Mouse (Mus musculus): ENCODE data around the gene D1Pas1. TPM values are rescaled to one million over a fixed set of nuclear protein-coding genes. Genes with fewer than 3 reads are reported as not detected.

D1Pas1 gene
- polyA plus RNA-seq, 1 experiment from 2014 or later, result not detected

- ATAC-seq (ENCODE audit: low read depth) (no peak), DNase-seq (no peak)
- Histone ChIP-seq H3K9me3 (replicated peaks) (no peaks in the 10 kb centered on the region), H3K4me2 (no peak overlapping the region), H3K36me3 (no peaks in the 10 kb centered on the region), H3K4me3 (replicated peaks) (no peak overlapping the region), H3K9ac (no peak overlapping the region), H3K27ac (no peak overlapping the region), H3K27me3 (no peaks in the 10 kb centered on the region), H3K4me1 (replicated peaks) (no peaks in the 10 kb centered on the region)
- 63% methylated on average over 4 of the region's 4 CpGs for WGBS (ENCODE audit: insufficient replicate concordance)
These were observed 21.6 kb downstream of the D1Pas1 start for GRCm38 (mm10) chr1:186988822-186989221.

DNA sequence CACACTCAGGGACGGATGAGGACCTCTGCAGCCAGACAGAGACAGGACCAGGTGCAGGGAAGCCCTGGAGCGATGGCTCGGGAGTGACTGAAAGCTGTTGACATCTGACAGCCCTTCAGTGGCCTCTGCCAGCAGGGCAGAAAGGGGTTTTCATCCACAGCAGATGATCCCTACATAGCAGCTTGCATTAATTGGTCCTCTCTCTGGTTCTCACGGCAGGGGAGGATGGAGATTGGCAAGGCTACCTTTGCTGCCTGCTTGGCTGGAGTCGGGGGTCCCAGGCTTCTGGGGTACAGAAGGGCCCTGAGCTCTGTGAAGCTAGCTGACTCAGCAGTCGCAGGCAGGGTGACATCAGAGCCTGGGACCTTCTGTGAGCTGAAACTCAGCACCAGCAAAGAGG, 24.3 kb downstream of the D1Pas1 start:
- no peak overlapping the region for H3K9ac ChIP-seq
- H3K4me3 ChIP-seq (replicated peaks), result no peak overlapping the region
- WGBS (ENCODE audit: insufficient replicate concordance), result 52% methylated on average over 6 of the region's 6 CpGs
- H3K9me3 ChIP-seq (replicated peaks), result no peaks in the 10 kb centered on the region
- ATAC-seq (ENCODE audit: low read depth), result no peak
- no peaks in the 10 kb centered on the region for H3K27me3 ChIP-seq
- H3K27ac ChIP-seq, result no peak overlapping the region
- no peak for DNase-seq
- no peak overlapping the region for H3K4me2 ChIP-seq
- no peaks in the 10 kb centered on the region for H3K36me3 ChIP-seq
- H3K4me1 ChIP-seq (replicated peaks), result no peaks in the 10 kb centered on the region

- Histone ChIP-seq H3K4me3 (replicated peaks) (no peak overlapping the region), H3K4me2 (no peak overlapping the region), H3K27me3 (no peaks in the 10 kb centered on the region), H3K27ac (no peak overlapping the region), H3K4me1 (replicated peaks) (no peaks in the 10 kb centered on the region), H3K9me3 (replicated peaks) (0 out of 2 replicates have a peak, but pooled peaks cover 3% of the 10 kb centered on the region), H3K9ac (no peak overlapping the region), H3K36me3 (no peaks in the 10 kb centered on the region)
- WGBS (ENCODE audit: insufficient replicate concordance), result 75% methylated on average over 3 of the region's 3 CpGs
- no peak for ATAC-seq (ENCODE audit: low read depth)
- no peak for DNase-seq
These were observed 24.9 kb downstream of the D1Pas1 start for GRCm38 (mm10) chr1:186992113-186992512.

DNA sequence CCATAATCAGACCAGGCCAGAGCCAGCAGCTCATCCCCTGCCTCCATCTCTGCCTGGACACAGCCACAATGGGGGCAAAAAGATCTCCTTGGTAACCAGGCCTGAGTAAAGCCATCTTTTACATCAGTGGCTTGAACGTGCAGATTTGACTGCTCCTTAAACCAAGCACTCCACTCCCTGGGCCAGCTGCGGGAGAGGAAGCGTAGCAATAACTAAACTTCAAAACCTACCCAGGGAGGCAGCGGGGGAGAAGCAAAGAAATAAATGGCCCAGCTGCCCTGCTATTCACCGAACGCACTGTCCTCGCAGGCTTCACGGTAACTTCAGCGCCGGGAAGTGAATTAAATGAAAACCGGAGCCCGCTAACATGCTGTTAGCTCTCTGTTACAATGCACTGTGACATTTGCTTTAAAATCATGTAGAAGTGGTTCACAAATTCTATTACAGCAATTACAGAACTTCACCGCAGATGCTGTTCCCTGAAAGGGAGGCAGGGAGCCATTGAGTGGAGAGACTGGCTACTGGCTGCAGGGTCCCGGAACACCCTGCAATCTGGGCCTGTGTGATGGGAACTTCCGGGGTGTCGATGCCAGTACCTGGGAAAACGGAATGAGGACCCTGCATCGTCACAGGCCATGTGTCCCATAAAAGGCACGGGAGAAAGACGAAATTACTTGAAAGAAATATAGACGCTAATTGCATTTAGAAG, 30.5 kb downstream of the D1Pas1 start:
- H3K9me3 ChIP-seq (replicated peaks), result 0 out of 2 replicates have a peak, but pooled peaks cover 5% of the 10 kb centered on the region
- DNase-seq, result no peak
- ATAC-seq (ENCODE audit: low read depth), result no peak
- no peaks in the 10 kb centered on the region for H3K4me1 ChIP-seq (replicated peaks)
- WGBS (ENCODE audit: insufficient replicate concordance), result 84% methylated on average over 21 of the region's 21 CpGs
- no peak overlapping the region for H3K4me3 ChIP-seq (replicated peaks)
- H3K4me2 ChIP-seq, result no peak overlapping the region
- no peaks in the 10 kb centered on the region for H3K36me3 ChIP-seq
- H3K9ac ChIP-seq, result no peak overlapping the region
- no peak overlapping the region for H3K27ac ChIP-seq
- H3K27me3 ChIP-seq, result no peaks in the 10 kb centered on the region

DNA sequence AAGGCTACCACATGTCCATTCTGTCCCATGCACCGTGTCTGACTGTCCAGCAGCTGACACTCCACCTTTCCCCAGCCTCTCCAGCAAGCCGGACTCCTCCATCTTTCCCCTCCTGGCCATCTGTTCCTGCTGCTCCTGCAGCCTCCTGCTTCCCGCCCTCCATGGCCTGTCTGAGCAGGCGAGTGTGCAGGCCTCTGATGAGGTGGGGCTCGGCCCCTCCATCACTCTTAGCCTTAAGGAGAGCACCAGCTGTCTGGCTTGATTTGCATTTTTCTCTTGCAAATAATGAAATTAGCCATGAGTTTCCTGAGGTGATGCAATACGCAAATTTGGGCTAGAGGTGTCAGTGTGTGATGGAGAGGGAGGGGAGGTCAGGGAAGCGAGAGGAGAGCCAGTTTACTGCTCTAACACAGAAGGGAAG, 36.2 kb downstream of the D1Pas1 start:
- no peaks in the 10 kb centered on the region for H3K4me1 ChIP-seq (replicated peaks)
- H3K4me2 ChIP-seq, result no peak overlapping the region
- no peaks in the 10 kb centered on the region for H3K36me3 ChIP-seq
- WGBS (ENCODE audit: insufficient replicate concordance), result 60% methylated on average over 7 of the region's 7 CpGs
- H3K4me3 ChIP-seq (replicated peaks), result no peak overlapping the region
- H3K9me3 ChIP-seq (replicated peaks), result no peaks in the 10 kb centered on the region
- DNase-seq (no peak), ATAC-seq (ENCODE audit: low read depth) (no peak)
- no peaks in the 10 kb centered on the region for H3K27me3 ChIP-seq
- no peak overlapping the region for H3K27ac ChIP-seq
- H3K9ac ChIP-seq, result no peak overlapping the region

- Histone ChIP-seq H3K9ac (no peak overlapping the region), H3K4me1 (replicated peaks) (no peaks in the 10 kb centered on the region), H3K27ac (no peak overlapping the region), H3K36me3 (no peaks in the 10 kb centered on the region), H3K4me2 (no peak overlapping the region), H3K4me3 (replicated peaks) (no peak overlapping the region), H3K9me3 (replicated peaks) (no peaks in the 10 kb centered on the region), H3K27me3 (no peaks in the 10 kb centered on the region)
- ATAC-seq (ENCODE audit: low read depth), result no peak
- 69% methylated on average over 1 of the region's 1 CpGs for WGBS (ENCODE audit: insufficient replicate concordance)
- no peak for DNase-seq
These were observed 37.1 kb downstream of the D1Pas1 start for GRCm38 (mm10) chr1:187004306-187004705.

GRCm38 (mm10) chr1:187006227-187006925, 39.2 kb downstream of the D1Pas1 start:
- H3K9ac ChIP-seq, result no peak overlapping the region
- H3K27ac ChIP-seq, result no peak overlapping the region
- no peaks in the 10 kb centered on the region for H3K4me1 ChIP-seq (replicated peaks)
- H3K9me3 ChIP-seq (replicated peaks), result no peaks in the 10 kb centered on the region
- H3K4me2 ChIP-seq, result no peak overlapping the region
- DNase-seq, result no peak
- 70% methylated on average over 14 of the region's 14 CpGs for WGBS (ENCODE audit: insufficient replicate concordance)
- no peak overlapping the region for H3K4me3 ChIP-seq (replicated peaks)
- no peaks in the 10 kb centered on the region for H3K36me3 ChIP-seq
- H3K27me3 ChIP-seq, result no peaks in the 10 kb centered on the region
- no peak for ATAC-seq (ENCODE audit: low read depth)

DNA sequence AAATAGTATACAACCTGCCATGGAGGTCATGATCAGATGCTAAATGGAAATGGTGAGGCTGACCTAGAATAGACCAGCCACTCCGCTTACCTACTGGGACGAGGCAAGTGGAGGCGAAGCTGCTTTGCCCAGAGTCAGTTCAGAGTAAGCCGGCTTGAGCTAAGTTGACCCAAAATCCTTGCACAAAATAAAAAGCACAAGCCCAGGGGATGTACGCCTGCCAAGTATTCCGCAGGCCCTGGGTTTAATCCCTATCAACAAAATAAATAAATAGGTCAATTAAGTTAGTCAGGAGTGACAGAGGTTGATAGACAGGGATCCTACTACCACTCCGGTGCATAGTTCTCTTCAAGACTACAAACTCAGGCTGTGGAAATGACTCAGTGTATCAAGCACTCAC, 41.0 kb downstream of the D1Pas1 start:
- Histone ChIP-seq H3K4me1 (replicated peaks) (no peaks in the 10 kb centered on the region), H3K4me2 (no peak overlapping the region), H3K27ac (no peak overlapping the region), H3K27me3 (no peaks in the 10 kb centered on the region), H3K36me3 (no peaks in the 10 kb centered on the region), H3K9ac (no peak overlapping the region), H3K4me3 (replicated peaks) (no peak overlapping the region), H3K9me3 (replicated peaks) (no peaks in the 10 kb centered on the region)
- ATAC-seq (ENCODE audit: low read depth) (no peak), DNase-seq (no peak)
- 71% methylated on average over 7 of the region's 7 CpGs for WGBS (ENCODE audit: insufficient replicate concordance)

DNA sequence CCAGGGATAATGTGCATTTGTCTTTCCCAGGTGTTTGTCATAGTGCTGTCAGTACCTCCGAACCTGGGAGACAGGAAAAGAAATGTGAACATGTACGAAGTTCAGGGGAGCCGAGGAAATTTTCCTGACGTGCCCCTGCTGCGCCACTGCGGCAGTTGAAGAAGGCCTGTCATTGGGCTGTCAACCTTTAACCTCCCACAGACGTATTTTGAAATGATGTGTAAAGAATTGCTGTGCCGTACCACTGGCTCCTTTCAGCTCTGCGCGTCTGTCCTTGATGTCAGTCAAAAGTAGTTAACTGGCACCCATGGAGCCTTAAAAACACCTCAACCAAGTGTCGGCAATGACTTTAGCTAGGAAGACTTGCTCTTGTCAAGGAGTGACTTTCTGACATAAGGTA, 42.9 kb downstream of the D1Pas1 start:
- Histone ChIP-seq H3K27ac (no peak overlapping the region), H3K9me3 (replicated peaks) (no peaks in the 10 kb centered on the region), H3K4me3 (replicated peaks) (no peak overlapping the region), H3K4me2 (no peak overlapping the region), H3K9ac (no peak overlapping the region), H3K27me3 (no peaks in the 10 kb centered on the region), H3K4me1 (replicated peaks) (no peaks in the 10 kb centered on the region), H3K36me3 (no peaks in the 10 kb centered on the region)
- WGBS (ENCODE audit: insufficient replicate concordance), result 73% methylated on average over 11 of the region's 11 CpGs
- DNase-seq (no peak), ATAC-seq (ENCODE audit: low read depth) (no peak)

DNA sequence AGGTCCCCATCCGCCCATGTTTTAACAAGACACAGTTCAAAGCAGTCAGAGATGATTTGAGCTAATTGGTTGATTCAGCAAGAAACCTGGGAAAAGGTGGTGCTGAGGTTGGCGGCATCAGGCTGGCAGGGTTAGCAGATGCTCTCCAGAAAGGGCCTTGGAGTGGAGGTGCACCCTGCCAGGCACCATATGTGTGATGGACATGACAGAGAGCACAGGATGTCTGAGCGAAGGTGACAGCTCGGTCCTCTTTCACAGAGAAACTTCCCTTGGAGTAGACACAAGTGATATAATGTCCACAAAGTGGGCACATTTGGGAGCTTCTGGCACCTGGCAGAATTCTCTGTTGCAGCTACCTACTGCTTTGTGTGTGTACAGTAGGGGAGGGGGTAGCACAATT, 44.4 kb downstream of the D1Pas1 start:
- Histone ChIP-seq H3K4me2 (no peak overlapping the region), H3K27ac (no peak overlapping the region), H3K4me1 (replicated peaks) (no peaks in the 10 kb centered on the region), H3K36me3 (no peaks in the 10 kb centered on the region), H3K9me3 (replicated peaks) (no peaks in the 10 kb centered on the region), H3K9ac (no peak overlapping the region), H3K27me3 (no peaks in the 10 kb centered on the region), H3K4me3 (replicated peaks) (no peak overlapping the region)
- ATAC-seq (ENCODE audit: low read depth) (no peak), DNase-seq (no peak)
- 64% methylated on average over 4 of the region's 4 CpGs for WGBS (ENCODE audit: insufficient replicate concordance)

DNA sequence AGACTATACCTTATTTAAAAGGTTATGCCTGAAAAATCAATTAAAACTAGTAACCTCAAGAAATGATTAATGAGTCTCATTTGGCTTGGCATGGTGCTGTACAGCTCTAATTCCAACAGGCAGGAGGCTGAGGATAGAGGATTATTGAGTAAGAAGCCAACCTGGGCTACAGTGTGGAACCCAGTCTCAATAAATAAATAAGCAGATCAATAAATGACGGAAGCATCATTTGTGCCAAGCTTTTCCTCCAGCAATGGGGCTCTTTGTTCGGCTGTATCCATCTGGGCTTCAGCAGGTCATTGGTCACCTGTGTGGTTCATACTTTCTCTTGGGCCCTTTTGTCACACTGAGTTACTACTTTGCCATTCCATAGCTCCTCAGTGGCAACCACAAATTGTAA, 46.9 kb downstream of the D1Pas1 start:
- Histone ChIP-seq H3K36me3 (no peaks in the 10 kb centered on the region), H3K9ac (no peak overlapping the region), H3K4me2 (no peak overlapping the region), H3K4me1 (replicated peaks) (no peaks in the 10 kb centered on the region), H3K4me3 (replicated peaks) (no peak overlapping the region), H3K27ac (no peak overlapping the region), H3K9me3 (replicated peaks) (no peaks in the 10 kb centered on the region), H3K27me3 (no peaks in the 10 kb centered on the region)
- 75% methylated on average over 2 of the region's 2 CpGs for WGBS (ENCODE audit: insufficient replicate concordance)
- ATAC-seq (ENCODE audit: low read depth) (no peak), DNase-seq (no peak)

DNA sequence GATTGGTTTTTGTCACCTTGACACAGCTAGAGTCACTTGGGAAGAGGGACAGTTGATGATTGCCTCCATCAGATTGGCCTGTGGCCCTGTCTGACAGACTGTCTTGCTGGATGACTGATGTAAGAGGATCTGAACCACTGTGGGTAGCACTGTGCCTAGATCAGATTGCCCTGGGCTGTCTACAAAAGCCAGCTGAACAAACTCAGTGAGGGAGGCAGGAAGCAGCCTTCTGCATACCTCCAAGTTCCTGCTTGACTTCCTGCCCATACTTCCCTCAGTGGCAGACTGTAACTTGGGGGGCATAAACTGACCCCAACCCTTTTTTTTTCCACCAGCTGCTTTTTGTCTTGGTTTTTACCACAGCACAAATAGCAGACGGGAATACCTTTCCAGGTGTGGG, 48.5 kb downstream of the D1Pas1 start:
- Histone ChIP-seq H3K9ac (no peak overlapping the region), H3K27ac (no peak overlapping the region), H3K9me3 (replicated peaks) (no peaks in the 10 kb centered on the region), H3K4me3 (replicated peaks) (no peak overlapping the region), H3K4me2 (no peak overlapping the region), H3K4me1 (replicated peaks) (no peaks in the 10 kb centered on the region), H3K36me3 (no peaks in the 10 kb centered on the region), H3K27me3 (no peaks in the 10 kb centered on the region)
- no peak for DNase-seq
- 51% methylated on average over 1 of the region's 1 CpGs for WGBS (ENCODE audit: insufficient replicate concordance)
- ATAC-seq (ENCODE audit: low read depth), result no peak

Data from liver, embryonic 13.5 days (tissue).